Mouse (Mus musculus) E14TG2a.4 (cell line): ENCODE data around the gene Spred3.

Experiments
- CTCF ChIP-seq: conservative IDR thresholded peaks from 2 replicates; pipeline ENCODE4 v1.5.1; 2014; ENCODE audit warnings: low read length
- NANOG ChIP-seq: IDR thresholded peaks from 2 replicates; pipeline ENCODE4 v1.6.1; 2014; ENCODE audit warnings: borderline replicate concordance, low read length, mixed read lengths
- POU5F1 ChIP-seq: IDR thresholded peaks from 2 replicates; pipeline ENCODE4 v1.6.1; 2014; ENCODE audit warnings: low read length, borderline replicate concordance

- no peak for TF ChIP-seq CTCF
- TF ChIP-seq POU5F1 = no peak
- TF ChIP-seq NANOG = no peak
These were observed at the start of gene Spred3, which contains the start of gene Ggn for GRCm38 (mm10) chr7:29170066-29170754.
